Mouse (Mus musculus) intestine, postnatal 0 days (tissue): ENCODE measurements around the gene Mad1l1. TPM values are rescaled to one million over a fixed set of nuclear protein-coding genes. Genes with fewer than 3 reads are reported as not detected.
A peak's percentile ranks its signal among the peaks of the same experiment; 100 is the strongest.

Experiments
- ATAC-seq: fragments of 200-750 bp; cut with Nextera tagmentation; 2 replicates; pipeline ENCODE4 v1.8.0; 2017; ENCODE audit warnings: mild to moderate bottlenecking, moderate TSS enrichment, moderate library complexity
- H3K27ac ChIP-seq: fragments of 300-500 bp; sonication (generic); 2 replicates; pipeline ENCODE4 v1.5.1; 2014; ENCODE audit warnings: mild to moderate bottlenecking, low read depth, low read length, moderate library complexity
- H3K27me3 ChIP-seq: fragments of 300-500 bp; sonication (generic); replicated peaks from 2 replicates; pipeline ENCODE4 v1.6.1; 2014; ENCODE audit warnings: low read length, mixed read lengths; ENCODE audit not compliant: control insufficient read depth, insufficient read depth
- H3K36me3 ChIP-seq: fragments of 300-500 bp; sonication (generic); 2 replicates; pipeline ENCODE4 v1.6.1; 2014; ENCODE audit warnings: mild to moderate bottlenecking, moderate library complexity; ENCODE audit not compliant: control insufficient read depth, insufficient read depth
- H3K4me1 ChIP-seq: fragments of 300-500 bp; sonication (generic); replicated peaks from 2 replicates; pipeline ENCODE4 v1.6.1; 2014; ENCODE audit warnings: antibody characterized with exemption, low read length, mixed read lengths; ENCODE audit not compliant: control insufficient read depth, insufficient read depth
- H3K4me2 ChIP-seq: fragments of 300-500 bp; sonication (generic); replicated peaks from 2 replicates; pipeline ENCODE4 v1.6.1; 2014; ENCODE audit warnings: low read depth, mild to moderate bottlenecking, moderate library complexity
- H3K4me3 ChIP-seq: fragments of 300-500 bp; sonication (generic); 2 replicates; pipeline ENCODE4 v1.5.1; 2014; ENCODE audit warnings: low read depth, low read length
- H3K9ac ChIP-seq: fragments of 300-500 bp; sonication (generic); 2 replicates; pipeline ENCODE4 v1.6.1; 2014; ENCODE audit warnings: mild to moderate bottlenecking, low read depth, low read length
- H3K9me3 ChIP-seq: fragments of 300-500 bp; sonication (generic); 2 replicates; pipeline ENCODE4 v1.6.1; 2016; ENCODE audit warnings: mixed run types; ENCODE audit not compliant: control insufficient read depth
- CTCF ChIP-seq: sonication (generic); IDR thresholded peaks from 2 replicates; pipeline ENCODE4 v1.5.1; 2016; ENCODE audit warnings: low read depth, mild to moderate bottlenecking, control low read depth, antibody characterized with exemption, moderate library complexity
- WGBS: fragments of 180-500 bp; shearing (Covaris S2); extraction: QIAGEN DNeasy Blood & Tissue Kit; methylation state at CpG from one replicate; pipeline ENCODE4 v1.1.7; 2014; 5-methylcytosine and 5-hydroxymethylcytosine counted together
- polyA plus RNA-seq: library from polyadenylated mRNA; unstranded; fragments of >200 nt; fragmentation: Nextera tagmentation; extraction: Ambion mirVana; gene quantifications from 2 replicates; pipeline ENCODE4 v1.2.1, GENCODE M21; 2015

Gene Mad1l1
- polyA plus RNA-seq, 1 experiment from 2014 or later = 10.3 TPM

DNA sequence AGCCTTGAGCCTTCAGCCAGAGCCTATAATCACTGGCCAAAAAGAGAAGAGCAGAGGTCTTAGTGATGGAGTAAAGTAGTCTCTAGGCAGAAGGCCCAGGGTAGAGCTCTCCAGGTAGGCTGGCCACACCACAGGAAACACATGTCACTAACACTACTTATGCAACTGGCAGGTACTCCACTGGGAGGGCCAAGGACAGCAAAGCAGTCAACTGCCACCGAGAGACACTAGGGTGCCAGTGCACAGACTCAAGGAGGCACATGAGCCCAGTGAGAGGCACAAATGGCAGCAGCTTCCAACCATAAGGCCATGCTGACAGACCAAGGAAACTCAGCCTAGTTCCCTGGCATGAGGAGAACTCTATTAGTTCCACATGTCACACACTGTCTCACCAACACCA is 102.1 kb downstream of the Mad1l1 start:
- Histone ChIP-seq H3K9ac (no peak overlapping the region), H3K36me3 (no peaks in the 10 kb centered on the region), H3K4me1 (no peaks in the 10 kb centered on the region), H3K4me3 (no peak overlapping the region), H3K27me3 (no peaks in the 10 kb centered on the region), H3K9me3 (no peaks in the 10 kb centered on the region), H3K27ac (no peak overlapping the region), H3K4me2 (no peak overlapping the region)
- ATAC-seq = no peak
- no peak for TF ChIP-seq CTCF
- 84% methylated on average over 1 of the region's 1 CpGs for WGBS

GRCm38 (mm10) chr5:140217900-140218299 is 103.5 kb downstream of the Mad1l1 start:
- H3K9ac ChIP-seq = no peak overlapping the region
- TF ChIP-seq CTCF = peak; percentile 11; the same call in 1 of the 2 replicates
- WGBS = 33% methylated on average over 2 of the region's 2 CpGs
- no peaks in the 10 kb centered on the region for H3K27me3 ChIP-seq
- no peak overlapping the region for H3K4me3 ChIP-seq
- no peaks in the 10 kb centered on the region for H3K9me3 ChIP-seq
- no peaks in the 10 kb centered on the region for H3K4me1 ChIP-seq
- ATAC-seq = no peak
- H3K4me2 ChIP-seq = no peak overlapping the region
- H3K27ac ChIP-seq = no peak overlapping the region
- no peaks in the 10 kb centered on the region for H3K36me3 ChIP-seq

- no peaks in the 10 kb centered on the region for H3K36me3 ChIP-seq
- no peak for TF ChIP-seq CTCF
- WGBS = 85% methylated on average over 3 of the region's 3 CpGs
- H3K27me3 ChIP-seq = no peaks in the 10 kb centered on the region
- H3K27ac ChIP-seq = no peak overlapping the region
- no peak overlapping the region for H3K9ac ChIP-seq
- no peaks in the 10 kb centered on the region for H3K9me3 ChIP-seq
- no peak overlapping the region for H3K4me2 ChIP-seq
- no peak overlapping the region for H3K4me3 ChIP-seq
- H3K4me1 ChIP-seq = no peaks in the 10 kb centered on the region
- no peak for ATAC-seq
Measured at GRCm38 (mm10) chr5:140217083-140217482, 104.3 kb downstream of the Mad1l1 start.

- TF ChIP-seq CTCF = no peak
- Histone ChIP-seq H3K27ac (no peak overlapping the region), H3K4me3 (no peak overlapping the region), H3K36me3 (no peaks in the 10 kb centered on the region), H3K9ac (no peak overlapping the region), H3K27me3 (no peaks in the 10 kb centered on the region), H3K4me2 (no peak overlapping the region), H3K4me1 (no peaks in the 10 kb centered on the region), H3K9me3 (no peaks in the 10 kb centered on the region)
- 71% methylated on average over 4 of the region's 4 CpGs for WGBS
- ATAC-seq = no peak
Measured at GRCm38 (mm10) chr5:140215471-140216087, 105.8 kb downstream of the Mad1l1 start.

DNA sequence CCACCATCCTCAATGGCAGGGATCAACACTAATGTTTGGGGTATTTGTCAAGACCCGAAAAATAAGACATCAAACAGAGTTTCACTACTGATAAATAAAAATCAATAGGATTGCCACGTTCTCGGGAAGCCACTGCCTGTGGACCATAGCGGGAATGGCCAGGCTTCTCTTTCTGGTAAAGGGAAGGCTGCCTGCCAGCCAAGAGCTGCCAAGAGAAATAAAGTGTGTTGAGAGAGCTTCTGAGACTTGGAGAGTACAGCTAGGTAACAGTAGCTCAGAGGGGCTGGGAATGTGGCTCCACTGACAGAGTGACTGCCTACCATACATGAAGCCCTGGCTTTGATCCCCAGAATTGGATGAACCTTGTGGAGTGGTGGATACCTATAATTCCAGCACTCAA is 108.4 kb downstream of the Mad1l1 start:
- WGBS = 62% methylated on average over 4 of the region's 4 CpGs
- Histone ChIP-seq H3K9ac (no peak overlapping the region), H3K27ac (no peak overlapping the region), H3K9me3 (no peaks in the 10 kb centered on the region), H3K4me1 (no peaks in the 10 kb centered on the region), H3K36me3 (no peaks in the 10 kb centered on the region), H3K27me3 (no peaks in the 10 kb centered on the region), H3K4me3 (no peak overlapping the region), H3K4me2 (no peak overlapping the region)
- ATAC-seq = no peak
- no peak for TF ChIP-seq CTCF

- Histone ChIP-seq H3K27me3 (no peaks in the 10 kb centered on the region), H3K27ac (no peak overlapping the region), H3K9ac (no peak overlapping the region), H3K4me2 (no peak overlapping the region), H3K4me3 (no peak overlapping the region), H3K9me3 (no peaks in the 10 kb centered on the region), H3K36me3 (no peaks in the 10 kb centered on the region), H3K4me1 (no peaks in the 10 kb centered on the region)
- no peak for ATAC-seq
- 83% methylated on average over 6 of the region's 6 CpGs for WGBS
- no peak for TF ChIP-seq CTCF
Measured at GRCm38 (mm10) chr5:140210417-140211184, 110.8 kb downstream of the Mad1l1 start.
